Mouse (Mus musculus) neutrophil, adult 65 days (primary cell): Measurements from ENCODE around the gene Cdh19. TPM values are rescaled to one million over a fixed set of nuclear protein-coding genes. Genes with fewer than 3 reads are reported as not detected.

Experiments
- total RNA-seq: library from RNA; stranded (reverse); gene quantifications from 2 replicates; pipeline ENCODE4 v1.2.4, GENCODE M21; 2023

Cdh19 gene
- not detected in 2 replicates for total RNA-seq

DNA sequence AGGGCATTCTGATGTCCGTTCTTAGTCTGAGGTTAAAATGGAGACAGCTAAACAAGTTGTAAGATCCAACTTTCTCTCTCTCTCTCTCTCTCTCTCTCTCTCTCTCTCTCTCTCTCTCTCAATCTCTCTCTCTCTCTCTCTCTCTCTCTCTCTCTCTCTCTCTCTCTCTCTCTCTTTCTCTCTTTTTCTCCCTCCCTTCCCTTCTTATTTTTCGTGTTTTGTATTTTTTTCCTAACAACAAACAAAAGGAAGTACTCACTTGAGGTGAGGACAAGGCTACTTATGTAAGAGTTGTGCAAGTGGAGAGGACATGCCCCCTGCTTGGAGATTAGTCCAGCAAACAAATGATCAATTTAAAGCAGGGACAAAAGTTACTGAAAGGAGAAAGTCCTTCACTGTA, at the start of gene Cdh19:
Cdh19 (minus strand) TSS at position 101 of the 400 bp plus-strand sequence.

